Mouse (Mus musculus): ENCODE measurements at regions not wholly inside any gene's neighbourhood (a gene's known extent, or its start where the extent isn't known, plus 50 kb on each side); places are given as distances from the start of the nearest gene placed in this dataset.

GRCm38 (mm10) chr13:28311248-28311647 lies 53.9 kb downstream of the Gm11361 start:
- peak; percentile 37 for ATAC-seq

- no peak for ATAC-seq
These were observed 54.3 kb downstream of the Gm11361 start for GRCm38 (mm10) chr13:28311658-28312057.

DNA sequence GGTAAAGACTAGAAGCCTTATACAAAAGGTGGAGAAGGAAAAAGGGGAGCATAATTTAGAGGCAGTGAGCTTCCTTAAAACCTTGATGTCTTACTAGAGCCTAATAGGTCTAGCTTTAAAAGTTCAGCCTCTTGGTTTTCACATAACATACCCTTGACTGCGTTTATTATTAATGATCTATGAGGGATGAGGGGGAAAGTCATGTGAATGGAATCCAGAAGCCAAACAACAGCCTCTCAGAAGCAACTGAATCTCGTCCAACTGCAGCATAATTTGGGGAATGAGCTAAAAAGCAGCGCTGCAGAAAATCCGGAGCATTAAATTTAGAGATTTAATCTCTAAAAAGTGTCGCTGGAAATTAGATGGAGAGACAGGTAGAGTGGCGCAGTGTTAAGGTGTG lies 54.8 kb downstream of the Gm11361 start:
- ATAC-seq: no peak

- no peak for ATAC-seq
These were observed 56.1 kb downstream of the Gm11361 start for GRCm38 (mm10) chr13:28313459-28313858.

DNA sequence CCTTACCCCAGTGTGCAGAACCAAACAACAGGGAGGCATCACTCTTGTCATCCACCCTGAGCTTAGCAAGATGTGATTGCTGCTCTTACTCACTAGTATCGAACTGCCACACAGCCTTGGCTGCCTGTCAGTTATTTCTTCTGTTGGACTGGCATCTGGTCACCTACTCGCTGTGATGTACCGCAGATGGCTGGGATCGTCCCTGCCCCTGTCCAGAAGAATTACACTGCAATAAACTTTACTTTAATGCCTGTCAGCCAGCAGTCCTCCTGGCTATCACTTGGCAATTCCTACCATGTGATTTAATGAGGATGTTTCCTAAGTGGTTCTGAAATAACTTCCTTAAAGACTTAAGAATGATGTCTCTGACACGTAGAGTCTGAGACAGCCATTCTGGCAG lies 57.7 kb downstream of the Gm11361 start:
- no peak for ATAC-seq

Measured in CD4-positive, CD25-positive, alpha-beta regulatory T cell, adult 4 months (primary cell).